ENCODE assay signal across 8 mouse cellular contexts in genomic region chr1:135944526-135945259, GRCm38 (mm10). TPM values are rescaled to one million over a fixed set of nuclear protein-coding genes. Genes with fewer than 3 reads are reported as not detected.
DNase-seq lines count a peak whose midpoint lies in the region; ATAC-seq lines count a peak whose summit lies in the region.

No protein-coding gene starts in this region.

- no peaks in the 10 kb centered on the region for H3K9me3 ChIP-seq in hindbrain, embryonic 16.5 days (ENCODE audit: control insufficient read depth, low read length)

- no peaks in the 10 kb centered on the region for H3K36me3 ChIP-seq in hindbrain, embryonic 16.5 days (ENCODE audit: control insufficient read depth, insufficient read depth, low read length)

- DNase-seq in adrenal gland, adult (ENCODE audit: inconsistent age in 2 of 2, low spot score in 1 of 2): peak; percentile 65 to 91
- peak; percentile 82 to 87 for DNase-seq in cerebellum, postnatal 36 days
- peak; percentile 83 for DNase-seq in gastrocnemius, adult 18-20 months (ENCODE audit: low spot score)
- DNase-seq in left cerebral cortex, adult 18-20 months (ENCODE audit: low spot score in 2 of 2): peak; percentile 88 to 95
- peak; percentile 72 to 77 for DNase-seq in right cerebral cortex, postnatal 36 days (ENCODE audit: low spot score in 2 of 2)

- no peak overlapping the region for H3K27ac ChIP-seq in hindbrain, embryonic 16.5 days (ENCODE audit: low read depth, low read length)

- ATAC-seq in hindbrain, embryonic 16.5 days: peak; percentile 78
- peak; percentile 50 for ATAC-seq in megakaryocyte-erythroid progenitor cell, adult 5-6 weeks (replicated peaks; ENCODE audit: low FRiP score, low TSS enrichment, poor library complexity, severe bottlenecking)
- ATAC-seq in inflammation-experienced regulatory T-cells, adult 6 months: no peak

- no peak overlapping the region for H3K9ac ChIP-seq in hindbrain, embryonic 16.5 days (ENCODE audit: low read depth, low read length)

- 0 out of 2 replicates have a peak overlapping the region, but pooled peaks have one; percentile 17 for H3K4me2 ChIP-seq in hindbrain, embryonic 16.5 days (ENCODE audit: low read length)

- no peak overlapping the region for H3K4me3 ChIP-seq in hindbrain, embryonic 16.5 days (ENCODE audit: low read length)

- WGBS in hindbrain, embryonic 16.5 days: 49% methylated on average over 11 of the region's 12 CpGs

- no peaks in the 10 kb centered on the region for H3K4me1 ChIP-seq in hindbrain, embryonic 16.5 days (ENCODE audit: control insufficient read depth, insufficient read depth, low read depth, low read length)

- H3K27me3 ChIP-seq in hindbrain, embryonic 16.5 days (replicated peaks; ENCODE audit: control insufficient read depth, insufficient read depth, low read length): peaks cover 4% of the 10 kb centered on the region; the same call in 1 of the 2 replicates

RNA-seq across cellular contexts. Expression of gene Pkp1, which starts 25.7 kb away (rescaled TPM):
- under 1 TPM in 1 of 2 experiments, not detected in 1; 0.09 TPM for total RNA-seq in gastrocnemius, adult 18-20 months (2021)
- 0.09 and 0.14 TPM in 2 replicates for polyA plus RNA-seq in hindbrain, embryonic 16.5 days (2015; fragmentation: Nextera tagmentation; extraction: Ambion mirVana)
- under 1 TPM in 1 of 2 experiments, not detected in 1; 0.09 TPM for total RNA-seq in left cerebral cortex, adult 18-20 months (2021)
- not detected in 2 replicates for total RNA-seq in megakaryocyte-erythroid progenitor cell, adult 5-6 weeks (2014; fragmentation: Nextera tagmentation)
- total RNA-seq in megakaryocyte-erythroid progenitor cell, adult 5-6 weeks (2017): not detected in 2 replicates
- not detected for polyA plus RNA-seq in inflammation-experienced regulatory T-cells, adult 6 months (2017; shearing (Covaris generic))
